Mouse (Mus musculus) MN1 (cell line): ENCODE measurements around the gene Rnaseh2a.
"Not testable (repeated sequence)": the region's sequence is repeated elsewhere in the genome, so short reads cannot be mapped to it uniquely, and the experiment has no call there.

Source experiments
- DNase-seq: peaks from one replicate; pipeline ENCODE4 v3.0.0-alpha.2; 2016; ENCODE audit warnings: low spot score

Gene Rnaseh2a

DNA sequence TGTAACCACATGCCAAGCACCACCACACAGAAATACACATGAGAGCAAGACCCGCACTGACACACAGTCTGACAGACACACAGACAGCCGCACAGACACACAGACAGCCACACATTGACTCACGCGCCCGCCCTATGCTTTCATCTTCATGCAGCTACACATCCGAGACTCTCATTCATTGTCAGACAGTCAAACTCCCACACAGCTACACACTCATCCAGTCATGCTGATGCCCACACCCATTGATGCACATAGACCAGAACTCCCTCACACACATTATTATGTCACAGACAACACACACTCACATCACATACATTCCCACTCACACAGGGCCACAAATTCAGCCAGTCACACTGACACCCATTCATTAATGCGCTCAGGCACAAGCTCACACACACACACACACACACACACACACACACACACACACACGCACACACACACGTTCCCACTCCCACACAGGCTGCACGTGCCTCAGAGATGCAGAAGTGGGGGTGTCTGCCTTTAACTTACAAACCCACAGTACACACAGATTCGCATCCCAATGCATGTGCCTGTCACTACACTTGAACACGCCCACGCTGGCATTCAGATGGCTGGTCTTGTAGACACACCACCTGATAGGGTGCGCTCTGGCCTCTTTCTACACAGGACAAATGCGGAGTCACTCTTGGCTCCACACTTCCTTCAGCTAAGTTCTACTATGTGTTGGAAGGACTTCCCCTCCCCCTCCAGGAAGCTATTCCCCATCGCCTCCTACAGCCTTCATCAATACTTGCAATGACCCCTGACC, 35.6 kb downstream of the Rnaseh2a start:
- no peak for DNase-seq

DNA sequence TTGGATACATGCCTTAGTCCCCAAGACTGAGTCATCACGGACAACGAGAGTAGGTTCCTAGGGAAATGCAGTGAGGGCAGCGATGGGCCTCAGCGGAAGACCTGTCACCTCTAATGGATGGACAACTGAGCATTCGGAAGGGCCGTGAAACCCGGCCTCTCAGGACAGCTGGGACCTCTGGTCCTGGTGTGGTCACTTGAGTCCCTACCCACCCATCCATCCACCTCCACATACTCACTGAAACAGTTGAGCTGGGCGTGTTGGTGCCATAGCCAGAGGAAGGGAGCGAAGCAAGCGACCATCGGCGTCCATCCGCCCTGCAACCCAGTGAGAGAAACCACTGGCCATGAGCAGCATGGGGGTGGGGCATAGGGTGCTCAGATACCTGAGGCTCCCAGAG, 39.0 kb downstream of the Rnaseh2a start:
- DNase-seq = no peak

DNA sequence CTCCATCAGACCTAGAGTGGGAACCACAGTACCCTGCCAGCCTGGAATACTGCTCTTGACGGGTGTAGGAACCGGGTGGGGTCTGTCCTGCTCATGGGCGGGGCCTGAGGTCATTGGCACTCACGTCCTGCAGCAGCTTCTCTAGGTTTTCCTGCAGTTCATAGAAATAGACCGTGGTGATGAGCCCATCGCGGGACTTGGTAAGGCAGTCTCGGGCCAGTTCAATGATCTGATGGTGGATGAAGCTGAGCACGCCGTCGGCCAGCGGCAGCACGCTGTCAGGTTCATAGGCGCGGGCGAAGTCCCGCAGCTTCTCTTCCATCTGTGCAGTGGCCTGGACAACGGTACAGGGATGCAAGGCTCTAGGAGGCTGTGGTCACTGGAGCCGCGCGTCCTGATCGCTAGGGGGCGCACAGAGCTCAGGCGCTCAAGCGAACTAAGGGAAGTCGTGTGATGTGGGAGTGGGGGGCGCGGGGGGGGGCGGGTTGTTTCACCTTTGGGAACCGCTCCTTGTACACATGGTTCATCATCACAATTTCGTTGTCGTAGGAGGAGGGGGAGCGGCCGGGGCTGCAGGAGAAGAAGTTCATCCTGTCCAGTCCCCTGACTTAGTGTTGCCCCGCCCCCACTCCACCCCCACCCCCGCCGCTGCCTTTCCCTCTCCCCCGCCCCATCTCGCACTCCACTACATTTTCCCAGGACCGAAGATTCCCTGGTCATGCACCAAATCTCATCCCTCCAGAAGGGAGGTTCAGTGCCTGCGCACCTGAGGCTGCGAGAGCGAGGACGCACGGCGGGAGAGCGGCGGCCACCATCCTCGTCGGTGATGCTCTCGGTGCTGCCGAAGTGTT, 40.9 kb downstream of the Rnaseh2a start:
- peak; percentile 84 for DNase-seq

DNA sequence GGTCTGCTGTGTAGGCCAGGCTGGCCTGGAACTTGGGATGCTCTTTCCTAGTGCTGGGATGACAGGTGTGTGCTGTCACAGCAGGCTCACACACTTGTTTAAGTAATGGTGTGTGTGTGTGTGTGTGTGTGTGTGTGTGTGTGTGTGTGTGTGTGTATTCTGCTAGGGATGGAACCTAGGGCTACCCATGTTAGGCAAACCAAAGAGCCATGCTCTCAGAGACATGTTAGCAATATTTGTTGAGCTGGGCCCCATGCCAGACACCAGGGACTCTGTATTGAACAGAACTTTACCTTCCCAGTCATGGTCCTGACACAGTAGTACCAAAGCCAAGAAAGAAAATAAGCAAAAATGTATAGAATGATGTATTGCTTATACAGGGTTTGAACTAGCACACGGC, 42.1 kb downstream of the Rnaseh2a start:
- no peak for DNase-seq

DNA sequence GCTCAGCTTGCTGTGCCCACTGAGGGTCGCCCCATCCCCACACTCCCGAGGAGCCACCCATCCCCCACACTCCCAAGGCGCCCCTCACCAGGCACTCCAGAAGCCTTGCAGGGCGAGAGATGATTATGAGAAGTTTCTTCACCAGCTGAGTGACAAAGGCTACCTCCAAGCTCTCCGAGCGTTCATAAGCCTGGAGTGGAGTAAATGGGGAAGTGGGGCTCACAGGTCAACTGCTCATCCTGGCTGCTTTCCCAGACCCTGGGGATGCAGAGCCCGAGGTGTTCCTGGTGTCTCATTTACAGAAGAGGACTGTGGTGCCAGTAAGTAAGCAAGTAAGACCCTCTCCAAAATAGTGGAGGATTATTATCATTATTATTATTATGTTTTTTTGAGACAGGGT, 44.0 kb downstream of the Rnaseh2a start:
- DNase-seq = no peak

DNA sequence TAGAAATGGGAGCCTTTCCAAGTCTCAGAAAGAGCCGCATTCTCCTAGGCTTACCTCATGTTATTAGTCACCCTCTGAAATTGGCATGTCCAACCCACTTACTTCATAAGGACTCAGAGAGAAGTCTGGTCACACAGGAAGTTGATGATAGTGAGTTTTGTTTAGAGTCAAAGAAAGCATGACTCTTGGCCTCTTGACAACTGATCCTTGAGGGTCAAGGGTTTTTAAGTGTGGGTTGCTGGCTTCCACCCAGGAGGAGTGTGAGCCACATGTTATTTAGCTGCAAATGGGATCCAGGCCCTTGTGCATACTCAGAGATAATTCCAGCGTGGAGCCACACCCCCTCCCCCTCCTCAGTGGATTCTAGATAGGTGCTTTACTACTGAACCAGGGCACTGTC, 48.0 kb downstream of the Rnaseh2a start:
- peak; percentile 34 for DNase-seq

DNA sequence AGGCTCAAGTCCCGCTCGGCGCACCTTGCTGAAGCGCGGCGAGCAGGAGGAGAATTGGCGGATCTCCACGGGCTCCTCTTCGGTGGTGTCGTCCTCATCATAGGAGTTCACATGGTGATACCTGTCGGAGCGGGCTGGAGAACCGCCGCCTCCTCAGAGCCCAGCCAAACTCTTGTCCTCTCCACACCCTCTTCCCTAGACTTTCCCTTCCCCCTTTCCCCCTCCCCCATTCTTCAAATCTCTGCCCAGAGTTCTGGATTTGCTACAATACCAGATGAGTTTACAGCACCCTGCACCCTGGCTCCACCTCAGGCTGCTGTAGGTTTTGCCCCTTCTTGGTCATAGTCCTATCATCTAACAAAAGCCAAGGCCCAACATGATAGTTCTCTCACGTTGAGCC, 50.9 kb downstream of the Rnaseh2a start:
- no peak for DNase-seq

DNA sequence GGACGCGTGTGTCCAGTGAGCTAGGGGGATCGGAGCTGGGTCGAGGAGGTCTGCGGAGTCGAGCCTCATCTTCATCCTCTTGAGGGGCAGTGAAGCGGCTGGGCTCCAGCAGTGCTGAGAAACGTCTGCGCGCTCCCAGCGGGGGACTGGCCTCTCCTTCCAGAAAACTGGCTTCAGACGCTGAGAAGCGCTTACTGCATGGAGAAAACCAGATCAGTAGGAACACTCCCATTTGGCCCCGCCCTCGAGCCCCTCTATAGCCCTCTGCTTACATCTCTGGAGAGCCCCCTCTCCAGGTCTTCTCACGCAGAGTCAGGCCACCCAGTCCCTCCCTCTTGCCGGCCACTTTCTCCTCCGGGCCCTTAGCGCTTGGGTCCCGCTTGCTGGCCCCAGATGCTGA, 51.8 kb downstream of the Rnaseh2a start:
- no peak for DNase-seq

DNA sequence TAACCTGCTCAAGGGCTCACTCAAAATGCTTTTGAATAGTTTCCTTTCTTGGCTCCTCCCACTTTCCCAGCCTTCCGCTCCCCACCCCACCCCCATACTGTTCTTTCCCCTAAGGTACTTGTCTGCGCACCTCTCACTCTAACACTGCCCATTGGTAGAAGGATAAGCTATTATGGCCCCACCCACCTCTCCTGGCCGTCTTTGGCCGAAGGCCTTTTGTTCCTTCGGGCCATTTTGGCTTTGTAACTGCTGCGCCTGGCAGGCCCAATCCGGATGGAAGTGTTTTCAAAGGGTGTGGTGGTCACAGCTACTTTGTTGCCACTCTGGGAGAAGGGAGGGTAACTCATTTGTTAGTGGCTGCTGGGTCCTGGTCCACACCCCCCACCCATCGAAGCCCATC, 54.3 kb downstream of the Rnaseh2a start:
- no peak for DNase-seq

DNA sequence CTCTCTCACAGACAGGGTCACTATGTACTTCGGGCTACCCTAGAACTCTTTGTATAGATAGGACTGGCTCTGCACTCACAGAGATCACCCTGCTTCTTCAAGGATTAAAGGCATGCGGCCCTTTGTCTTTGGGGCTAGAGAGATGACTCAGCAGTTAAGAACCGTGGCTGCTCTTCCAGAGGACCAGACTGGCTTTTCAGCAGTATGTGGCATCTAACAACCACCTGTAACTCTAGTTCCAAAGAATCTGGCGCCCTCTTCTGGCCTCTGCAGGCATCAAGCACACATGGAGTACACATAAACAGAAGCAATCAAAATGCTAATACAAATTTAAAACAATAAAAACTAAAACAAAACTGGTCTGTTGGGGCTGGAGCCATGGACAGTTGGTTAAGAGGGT, 55.6 kb downstream of the Rnaseh2a start:
- peak; percentile 29 for DNase-seq

DNA sequence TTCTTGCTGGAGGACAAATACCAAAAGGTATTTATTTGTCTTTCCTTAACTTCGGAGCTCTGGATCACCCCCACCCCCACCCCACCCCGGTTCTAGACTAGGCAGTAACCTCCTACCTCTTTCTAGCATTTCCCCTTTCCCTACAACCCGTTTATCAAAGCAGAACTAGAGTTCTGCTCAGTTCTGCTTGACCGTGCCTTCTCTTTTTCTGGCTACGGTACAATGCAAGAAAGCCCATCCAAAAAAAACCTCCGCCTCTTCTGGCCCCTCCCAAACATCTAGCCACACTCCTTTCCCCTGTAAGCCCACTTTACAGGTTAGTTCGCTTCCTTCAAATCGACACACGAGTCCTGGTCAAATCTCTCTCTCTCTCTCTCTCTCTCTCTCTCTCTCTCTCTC, 56.1 kb downstream of the Rnaseh2a start:
- no peak for DNase-seq

DNA sequence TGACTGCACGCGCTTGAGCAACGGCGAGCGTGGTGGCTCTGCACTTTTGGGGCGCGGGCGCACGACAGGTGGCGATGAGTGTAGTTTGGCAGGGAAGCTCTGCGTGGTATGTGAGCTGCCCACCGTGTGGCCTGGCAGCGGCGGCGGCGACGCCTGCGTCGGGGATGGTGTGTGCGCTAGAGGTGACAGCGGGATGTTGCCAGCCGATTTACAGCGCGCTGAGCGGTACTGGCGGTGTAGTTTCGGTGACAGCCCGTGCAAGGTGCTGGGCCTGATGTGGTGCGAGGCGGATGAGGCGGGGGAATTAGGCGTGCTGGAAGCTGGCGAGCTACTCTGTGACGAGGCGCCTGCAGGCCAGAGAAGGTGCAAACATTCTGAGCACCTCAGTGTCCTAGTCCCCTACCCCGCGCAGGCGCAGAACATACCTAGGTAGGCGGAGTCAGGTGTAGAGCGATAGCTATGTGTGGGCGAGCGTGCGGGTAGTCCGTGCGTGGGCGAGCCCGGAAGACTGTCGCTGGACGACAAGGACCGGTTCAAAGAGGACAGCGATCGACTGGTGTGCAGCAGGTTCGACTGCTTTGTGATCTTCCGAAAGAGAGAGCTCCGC, 56.6 kb downstream of the Rnaseh2a start:
- no peak for DNase-seq

DNA sequence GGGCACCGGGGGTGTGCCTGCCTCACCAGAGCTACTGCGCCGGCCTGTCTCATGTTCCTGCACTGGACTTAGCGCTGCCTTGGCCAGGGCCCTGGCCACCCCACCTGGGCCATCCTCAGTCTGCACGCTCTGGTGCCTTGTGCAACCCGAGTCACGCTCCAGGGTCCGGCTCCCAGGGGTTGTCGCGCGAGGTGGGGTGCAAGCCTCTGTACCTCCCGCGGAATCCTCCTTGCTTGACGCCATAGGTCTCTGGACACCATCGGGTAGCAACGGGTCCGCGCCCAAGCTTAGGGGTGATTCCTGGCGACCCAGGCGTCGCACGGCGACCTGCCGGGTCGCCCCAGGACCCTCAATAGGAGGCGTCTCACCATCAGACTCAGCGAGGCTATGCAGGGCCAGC, 57.2 kb downstream of the Rnaseh2a start:
- no peak for DNase-seq

DNA sequence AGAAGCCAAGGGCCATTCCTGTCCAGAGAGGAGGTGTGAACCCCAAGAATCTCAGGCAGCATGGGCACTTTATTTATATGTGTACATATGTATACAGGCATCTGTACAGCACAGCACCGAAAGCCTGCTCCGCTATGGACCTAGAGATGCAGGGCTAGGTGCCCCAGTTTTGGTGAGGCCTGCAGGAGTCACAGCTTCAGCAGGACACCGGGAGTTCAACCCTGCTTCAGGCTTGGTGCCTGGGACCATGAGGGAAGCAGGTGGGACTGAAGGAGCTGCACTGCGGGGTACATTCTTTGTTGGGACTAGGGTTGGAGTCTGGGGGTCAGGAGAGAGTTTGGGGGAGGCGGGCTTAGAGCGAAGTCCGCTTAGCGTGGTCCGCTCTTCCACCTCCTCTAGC, 57.7 kb downstream of the Rnaseh2a start:
- no peak for DNase-seq

DNA sequence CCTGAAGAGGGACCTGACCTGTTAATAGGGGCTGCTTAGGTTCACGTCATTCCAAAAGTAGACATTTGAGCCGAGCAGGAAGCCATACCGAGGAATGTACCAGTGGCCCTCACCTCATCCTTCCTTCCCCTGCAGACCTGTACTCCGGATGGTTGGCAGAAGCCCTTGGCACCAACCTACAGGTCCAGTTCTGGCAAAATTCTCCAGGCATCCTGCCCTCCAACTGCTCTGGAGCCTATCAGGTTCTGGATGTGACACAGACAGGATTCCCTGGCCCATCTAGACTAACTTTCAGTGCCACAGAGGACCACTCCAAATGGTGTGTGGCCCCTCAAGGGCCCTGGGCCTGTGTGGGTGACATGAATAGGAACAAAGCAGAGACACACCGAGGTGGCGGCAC, 59.0 kb downstream of the Rnaseh2a start:
- no peak for DNase-seq

DNA sequence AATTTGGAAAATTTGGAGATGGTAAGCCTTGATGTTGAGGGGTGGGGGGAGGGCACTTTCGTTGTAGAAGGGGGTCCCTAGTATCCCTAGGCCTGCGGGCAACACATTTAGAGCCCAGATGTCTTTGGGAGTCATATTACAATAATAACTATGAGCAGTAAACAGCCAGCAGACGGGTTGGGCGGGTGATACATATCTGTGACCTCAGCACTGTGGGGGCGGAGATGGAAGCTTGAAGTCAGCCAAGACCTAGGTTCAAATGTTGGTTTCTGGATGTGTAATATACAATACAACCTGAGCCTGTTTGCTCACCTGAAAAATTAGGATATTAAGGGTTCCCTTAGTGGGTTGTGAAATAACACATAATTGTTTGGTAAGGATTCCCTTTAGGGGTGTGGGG, 59.6 kb downstream of the Rnaseh2a start:
- no peak for DNase-seq

DNA sequence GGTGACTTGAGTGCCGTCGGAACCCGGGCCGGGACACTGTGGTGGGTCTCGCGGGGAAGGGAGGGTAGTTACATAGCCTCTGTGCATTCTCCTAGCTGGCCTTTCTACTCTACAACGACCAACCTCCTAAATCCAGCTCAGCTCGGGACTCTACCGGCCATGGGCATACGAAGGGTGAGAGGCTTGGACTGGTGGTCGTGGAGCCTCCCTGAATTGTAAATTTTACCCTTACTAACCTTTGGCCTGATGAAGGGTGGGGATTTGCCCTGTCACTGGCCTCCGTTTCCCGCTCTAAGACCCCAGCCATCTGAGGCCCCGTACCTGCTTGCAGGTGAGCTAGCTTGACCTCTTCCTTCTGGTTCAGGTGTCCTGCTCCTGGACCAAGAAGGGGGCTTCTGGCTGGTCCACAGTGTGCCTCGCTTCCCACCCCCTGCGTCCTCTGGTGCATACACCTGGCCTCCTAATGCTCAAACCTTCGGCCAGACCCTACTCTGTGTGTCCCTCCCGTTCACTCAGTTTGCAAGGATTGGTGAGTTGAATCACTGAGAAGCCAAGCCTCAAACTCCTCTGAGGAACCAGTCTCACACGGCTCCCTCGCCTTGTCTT, 60.3 kb downstream of the Rnaseh2a start:
- no peak for DNase-seq

DNA sequence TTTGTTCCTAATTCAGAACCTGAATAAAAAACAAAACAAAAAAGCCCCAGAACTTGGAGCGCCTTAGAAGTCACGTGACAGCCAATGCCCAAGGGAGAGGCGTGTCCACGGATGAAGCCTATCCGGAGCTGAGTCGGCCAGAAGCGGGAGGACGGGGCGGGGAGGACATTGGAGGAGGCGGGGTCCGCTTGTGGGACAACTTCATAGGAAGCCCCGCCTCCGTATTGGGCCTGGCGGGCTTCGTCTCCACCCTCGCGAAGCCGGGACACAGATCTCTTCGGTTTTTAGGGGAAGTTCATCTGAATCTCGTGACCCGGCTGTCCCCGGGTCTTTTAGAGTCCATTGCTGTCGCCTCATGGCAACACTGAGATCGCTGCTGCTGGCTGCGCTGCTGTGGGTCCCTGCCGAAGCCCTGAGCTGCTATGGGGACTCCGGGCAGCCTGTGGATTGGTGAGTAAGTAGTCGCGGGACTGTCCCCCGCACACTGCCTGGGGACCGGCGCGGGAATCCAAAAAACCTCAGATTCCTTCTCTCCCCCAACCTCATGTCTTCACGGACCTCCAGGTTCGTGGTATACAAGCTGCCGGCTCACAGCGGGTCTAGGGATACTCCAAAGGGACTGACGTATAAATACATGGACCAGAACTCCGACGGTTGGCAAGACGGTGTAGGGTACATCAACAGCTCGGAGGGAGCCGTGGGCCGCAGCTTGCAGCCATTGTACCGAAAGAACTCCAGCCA, 61.0 kb downstream of the Rnaseh2a start, which contains the start of gene Dnase2a:
Dnase2a (plus strand) TSS at position 140 of the 741 bp plus-strand sequence.
- DNase-seq = no peak

DNA sequence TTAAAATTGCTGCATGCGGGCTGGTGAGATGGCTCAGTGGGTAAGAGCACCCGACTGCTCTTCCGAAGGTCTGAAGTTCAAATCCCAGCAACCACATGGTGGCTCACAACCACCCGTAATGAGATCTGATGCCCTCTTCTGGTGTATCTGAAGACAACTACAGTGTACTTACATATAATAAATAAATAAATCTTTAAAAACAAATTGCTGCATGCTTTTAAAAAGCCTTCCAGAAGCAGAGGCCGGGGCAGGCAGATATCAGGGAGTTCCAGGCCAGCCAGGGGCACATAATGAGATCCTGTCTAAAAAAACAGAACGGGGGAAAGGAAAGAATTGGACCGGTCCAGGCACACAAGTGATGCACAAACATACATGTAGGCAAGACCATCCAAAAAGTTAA, 61.6 kb downstream of the Rnaseh2a start:
- DNase-seq = not testable (repeated sequence)

DNA sequence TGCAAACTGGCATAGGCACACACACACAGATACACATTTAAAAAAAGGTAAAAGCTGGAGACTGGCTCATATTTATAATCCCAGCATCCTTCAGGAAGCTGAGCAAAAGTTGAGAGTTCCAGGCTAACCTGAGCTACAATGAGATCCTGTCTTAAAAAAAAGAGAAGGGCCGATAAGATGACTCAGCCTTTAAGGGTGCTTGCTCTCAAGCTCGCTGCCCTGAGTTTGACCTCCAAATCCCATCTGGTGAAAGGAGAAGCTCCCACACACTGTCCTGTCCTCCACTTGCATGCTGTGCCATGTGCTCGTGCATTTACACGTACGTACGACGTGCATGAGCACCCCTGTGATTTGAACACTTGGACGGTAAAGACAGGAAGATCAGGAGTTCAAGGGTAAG, 62.1 kb downstream of the Rnaseh2a start:
- no peak for DNase-seq

DNA sequence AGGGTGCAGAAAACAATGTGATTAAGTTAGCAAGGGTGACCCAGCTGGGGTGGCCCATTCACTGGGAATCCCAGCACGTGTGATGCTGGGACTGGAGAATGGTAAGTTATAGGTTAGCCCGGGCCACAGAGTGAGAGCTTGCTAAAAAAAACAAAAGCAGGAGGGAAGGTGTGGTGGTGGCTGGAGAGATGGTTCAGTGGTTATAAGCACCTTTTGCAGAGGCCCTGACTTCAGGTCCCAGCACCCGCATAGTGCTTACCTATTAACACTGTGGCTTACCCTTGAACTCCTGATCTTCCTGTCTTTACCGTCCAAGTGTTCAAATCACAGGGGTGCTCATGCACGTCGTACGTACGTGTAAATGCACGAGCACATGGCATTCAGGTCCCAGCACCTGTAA, 62.5 kb downstream of the Rnaseh2a start:
- DNase-seq = no peak
